Mouse (Mus musculus) cerebellum, postnatal 25 days (tissue): ENCODE measurements at regions not wholly inside any gene's neighbourhood (a gene's known extent, or its start where the extent isn't known, plus 50 kb on each side); places are given as distances from the start of the nearest gene placed in this dataset.
A peak's percentile ranks its signal among the peaks of the same experiment; 100 is the strongest.

Experiments used
- DNase-seq, 2 experiments: peaks; one replicate each; pipeline ENCODE4 v3.0.0; 2021; ENCODE audit warnings: mixed read lengths in 2 of 2

GRCm38 (mm10) chr12:73446148-73446547, 100.0 kb downstream of the Tmem30b start:
- no peak for DNase-seq

- no peak for DNase-seq
Measured at GRCm38 (mm10) chr12:73445562-73445961, 100.6 kb downstream of the Tmem30b start.

GRCm38 (mm10) chr12:73445128-73445527, 101.1 kb downstream of the Tmem30b start:
- no peak for DNase-seq

DNA sequence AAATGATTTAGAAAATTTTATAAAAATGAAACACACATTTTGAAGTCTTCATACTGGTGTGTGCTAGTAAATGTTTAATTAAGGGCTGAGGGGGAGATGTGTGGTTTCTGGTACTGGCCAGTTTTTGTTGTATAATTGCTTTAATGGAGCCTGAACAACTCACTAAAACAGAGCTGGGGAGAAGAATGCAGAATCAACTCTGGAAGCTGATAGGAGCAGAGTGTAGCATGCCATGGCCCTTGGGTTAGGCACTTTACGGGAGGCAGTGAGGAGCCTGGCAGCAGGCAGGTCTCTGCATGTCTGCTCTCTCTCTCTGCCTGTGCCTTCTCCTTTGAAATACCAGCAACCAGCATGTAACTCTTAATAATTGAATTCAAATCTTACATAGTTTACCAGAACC, 104.9 kb downstream of the Tmem30b start:
- DNase-seq, result no peak

DNA sequence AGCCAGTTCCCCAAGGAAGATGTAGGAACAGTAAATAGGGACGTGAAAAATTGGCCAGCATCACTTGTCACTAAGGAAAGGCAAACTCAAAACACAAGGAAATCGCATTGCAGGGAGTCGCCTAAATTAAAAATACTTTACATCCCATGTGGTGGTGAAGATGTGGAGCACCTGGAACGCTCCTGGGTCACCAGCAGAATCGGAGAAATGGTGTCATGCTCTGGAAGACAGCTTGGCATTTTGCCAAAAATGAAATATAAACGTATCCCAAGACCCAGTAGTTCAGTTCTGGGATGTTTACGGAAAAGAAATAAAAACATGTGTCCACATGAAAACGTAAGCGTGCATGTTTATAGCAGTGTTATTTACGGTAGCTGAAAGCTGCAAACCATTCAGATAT, 111.5 kb downstream of the Tmem30b start:
- DNase-seq, result no peak

DNA sequence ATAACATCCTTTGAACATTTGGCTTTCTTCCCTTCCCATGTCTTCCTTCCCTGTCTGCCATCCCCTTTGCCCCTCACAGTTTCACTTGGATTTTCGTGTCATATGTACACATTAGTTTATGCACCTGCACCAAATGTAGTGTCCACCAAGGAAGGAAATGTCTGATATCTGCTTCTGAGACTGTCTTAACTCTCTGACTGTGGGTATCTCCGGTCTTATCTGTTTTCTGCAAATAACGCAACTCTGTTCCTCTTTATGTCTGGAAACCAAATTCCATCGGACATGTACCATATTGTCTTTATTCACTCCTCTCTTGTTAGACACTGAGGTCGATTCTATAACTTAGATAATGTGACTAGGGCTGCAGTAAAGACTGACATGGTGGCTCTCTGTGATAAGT, 113.6 kb downstream of the Tmem30b start:
- no peak for DNase-seq

- DNase-seq, result no peak
Measured at GRCm38 (mm10) chr12:73428171-73428570, 118.0 kb downstream of the Tmem30b start.

GRCm38 (mm10) chr12:73424814-73425213, 121.4 kb downstream of the Tmem30b start:
- no peak for DNase-seq

DNA sequence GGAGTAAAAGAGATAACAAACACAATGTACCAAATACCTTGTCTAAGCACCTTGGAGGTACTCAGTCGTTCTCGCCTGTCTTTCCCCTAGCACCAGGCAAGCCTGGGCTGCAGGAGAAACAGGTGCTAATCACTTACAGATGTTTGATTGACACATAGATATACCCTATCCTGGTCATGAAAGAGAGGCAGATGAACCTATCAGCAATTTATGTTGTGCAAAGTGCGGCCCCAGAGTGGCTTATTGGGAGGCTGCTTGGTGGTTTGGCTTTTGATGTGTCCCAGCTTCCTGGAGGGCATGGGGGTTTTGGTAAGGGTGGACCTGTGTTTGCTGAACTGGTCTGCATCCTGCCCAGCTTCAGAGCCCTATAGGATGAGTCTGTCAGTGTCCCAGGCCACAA, 129.1 kb downstream of the Tmem30b start:
- DNase-seq, result no peak

GRCm38 (mm10) chr12:73416367-73416897, 129.8 kb downstream of the Tmem30b start:
- no peak for DNase-seq

DNA sequence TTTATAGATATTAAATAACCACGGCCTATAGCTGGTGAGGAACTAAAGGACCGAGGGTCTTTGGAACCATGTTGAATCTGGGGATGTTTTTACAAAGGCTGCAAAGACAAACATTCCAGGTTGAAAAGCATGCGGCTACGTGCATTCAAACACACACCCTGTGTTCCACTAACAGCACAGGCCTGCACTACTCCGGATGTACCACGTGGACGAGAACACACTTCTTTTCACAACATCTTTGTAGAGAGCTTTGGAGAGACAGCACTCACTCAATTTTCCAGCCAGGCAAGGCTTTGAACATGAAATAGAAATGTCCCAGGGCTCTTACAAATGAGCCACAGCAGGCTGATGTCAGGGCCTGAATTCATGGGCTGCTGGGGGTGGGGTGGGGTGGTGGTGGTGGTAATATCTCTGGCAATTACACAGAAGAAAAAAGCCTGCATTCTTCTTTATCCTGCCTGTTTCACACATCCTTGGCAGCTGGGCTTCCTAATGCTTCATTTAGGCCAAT, 129.3 kb downstream of the Slc38a6 start:
- no peak for DNase-seq

GRCm38 (mm10) chr12:73413439-73414196, 127.0 kb downstream of the Slc38a6 start:
- DNase-seq, result no peak

DNA sequence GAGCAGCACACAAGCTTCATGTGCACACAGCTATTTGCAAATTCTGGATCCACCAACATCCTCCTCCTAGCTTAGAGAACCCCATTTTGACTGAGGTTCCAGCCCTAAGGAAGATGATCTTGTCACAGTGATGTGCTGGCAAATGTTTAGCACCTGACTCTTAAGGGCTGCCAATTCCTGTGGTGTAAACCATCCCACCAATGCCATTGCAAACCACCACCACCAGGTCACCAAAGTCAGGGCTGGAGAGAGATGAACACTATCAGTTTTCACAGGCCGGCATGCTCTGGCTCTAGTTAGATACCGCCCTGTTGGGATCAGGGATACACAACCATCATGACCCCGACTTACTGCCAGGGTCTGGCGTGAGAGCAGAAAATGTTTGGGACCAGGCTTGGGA, 125.9 kb downstream of the Slc38a6 start:
- no peak for DNase-seq

DNA sequence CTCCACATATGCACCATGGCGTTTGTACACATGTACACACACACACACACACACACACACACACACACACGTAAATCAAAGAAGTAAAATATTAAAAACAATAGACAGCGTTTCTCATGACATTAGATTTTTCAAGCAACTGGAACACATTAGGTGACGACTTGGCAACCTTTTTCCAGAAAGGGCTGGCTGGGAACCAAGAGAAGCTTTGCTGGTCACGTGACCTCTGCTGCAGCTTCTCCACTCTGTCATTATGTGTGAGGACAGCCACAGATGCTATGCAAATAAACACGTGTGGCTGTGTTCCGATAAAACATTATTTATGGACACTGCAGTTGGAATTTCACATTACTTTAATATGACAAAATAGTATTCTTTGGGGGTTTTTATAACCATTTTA, 124.3 kb downstream of the Slc38a6 start:
- peak in 1 of 2 experiments; percentile 33 for DNase-seq

DNA sequence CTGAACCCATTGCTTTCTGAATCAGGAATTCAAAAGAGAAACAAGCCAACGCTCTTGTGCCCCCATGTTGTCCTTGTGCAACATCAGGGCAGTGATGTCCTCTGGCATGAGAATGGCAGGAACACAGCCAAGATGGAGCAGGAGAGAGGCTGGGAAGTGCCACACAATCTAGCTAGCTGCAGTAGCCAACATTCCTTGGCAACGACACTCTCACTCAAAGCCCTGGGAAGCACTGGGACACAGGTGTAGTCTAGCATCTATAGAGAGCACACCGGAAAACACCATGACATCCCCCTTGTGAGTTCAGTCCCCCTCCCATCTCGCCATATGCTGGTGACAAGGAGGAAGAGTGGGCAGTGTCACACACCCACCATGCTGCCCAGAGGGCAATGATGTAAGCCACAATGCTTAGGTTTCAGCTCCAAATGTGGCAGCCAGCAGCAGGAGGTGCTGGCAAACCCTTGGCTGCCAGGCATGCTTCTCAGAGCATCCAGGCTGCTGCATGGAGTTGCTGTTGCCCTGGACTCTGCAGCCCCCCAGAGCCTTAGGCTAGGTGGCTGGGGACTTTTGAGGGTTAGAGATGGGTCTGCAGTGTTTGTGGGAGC, 123.0 kb downstream of the Slc38a6 start:
- peak; percentile 15 to 30 for DNase-seq

- no peak for DNase-seq
Measured at GRCm38 (mm10) chr12:73408614-73409013, 122.0 kb downstream of the Slc38a6 start.

DNA sequence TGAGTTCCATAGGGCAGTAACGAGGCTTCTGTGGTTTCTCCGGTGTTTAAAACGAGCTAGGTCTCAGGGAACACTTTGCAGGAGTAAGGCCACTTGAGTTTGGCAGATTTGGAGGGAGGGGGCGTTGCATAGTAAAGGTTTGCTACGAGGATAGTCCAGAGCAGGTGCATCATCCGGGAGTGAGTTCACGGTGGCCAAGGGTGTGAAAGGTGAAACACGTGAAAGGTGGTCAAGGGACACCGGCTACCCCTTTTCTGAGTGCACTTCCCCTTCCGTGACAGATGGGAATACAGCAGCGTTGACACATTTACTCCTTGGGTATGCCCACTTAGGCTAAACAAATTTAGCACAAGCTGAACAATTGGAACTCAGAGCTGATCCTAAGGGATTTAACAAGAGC, 121.6 kb downstream of the Slc38a6 start:
- DNase-seq, result no peak

GRCm38 (mm10) chr12:73406556-73407087, 120.0 kb downstream of the Slc38a6 start:
- no peak for DNase-seq

DNA sequence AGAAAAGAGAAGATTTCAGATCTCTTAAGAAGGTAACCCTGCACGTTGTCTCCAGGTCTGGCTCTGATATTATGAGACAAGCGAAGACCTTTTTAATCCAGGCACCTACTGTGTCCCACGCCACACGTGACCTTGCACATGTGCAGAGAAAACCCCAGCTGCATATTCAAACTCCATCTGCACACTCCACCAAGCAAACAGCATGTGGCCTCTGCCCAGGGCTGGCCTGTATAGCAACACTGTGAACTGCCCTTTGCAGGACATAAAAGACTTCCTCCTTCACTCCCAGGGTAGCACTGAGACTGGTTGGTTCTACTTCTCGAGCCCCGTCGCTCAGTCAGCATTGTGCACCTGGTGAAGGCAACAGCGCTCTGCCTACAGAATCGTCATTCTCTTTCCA, 119.0 kb downstream of the Slc38a6 start:
- no peak for DNase-seq

DNA sequence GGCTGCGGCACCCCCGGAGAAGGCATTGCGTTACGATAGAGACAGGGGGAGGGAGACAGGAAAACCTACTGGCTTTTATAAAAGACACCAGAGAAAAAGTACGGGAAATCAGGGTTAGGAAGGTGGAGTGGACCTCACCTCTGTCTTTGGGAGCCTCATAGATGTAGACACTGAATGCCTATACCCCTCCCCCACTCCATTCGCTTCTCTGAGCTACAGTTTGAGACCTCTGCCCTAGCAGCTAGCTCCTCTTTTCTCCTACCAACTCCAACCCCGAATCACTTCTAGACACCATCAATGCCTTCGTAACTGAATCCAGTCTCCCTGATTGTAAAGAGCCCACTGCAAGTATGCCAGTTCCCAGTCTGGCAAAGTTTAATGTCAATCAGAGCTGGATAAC, 118.5 kb downstream of the Slc38a6 start:
- DNase-seq, result peak in 1 of 2 experiments; percentile 2

GRCm38 (mm10) chr12:73403906-73404474, 117.4 kb downstream of the Slc38a6 start:
- peak; percentile 5 to 6 for DNase-seq
